Mouse (Mus musculus): Measurements from ENCODE around the gene Pou6f1.
A peak's percentile ranks its signal among the peaks of the same experiment; 100 is the strongest.
"Not testable (repeated sequence)": the region's sequence is repeated elsewhere in the genome, so short reads cannot be mapped to it uniquely, and the experiment has no call there.

The Pou6f1 gene

GRCm38 (mm10) chr15:100616221-100616620, 16.4 kb upstream of the Pou6f1 start:
- DNase-seq, result no peak

GRCm38 (mm10) chr15:100615825-100616220, 16.0 kb upstream of the Pou6f1 start:
- DNase-seq, result peak; percentile 83

GRCm38 (mm10) chr15:100614996-100615824, 15.4 kb upstream of the Pou6f1 start, which contains the start of gene Dazap2:
Gene Dazap2 (plus strand): TSS chr15:100615349.
- DNase-seq, result peak; percentile 97

- DNase-seq, result no peak
These were observed 14.6 kb upstream of the Pou6f1 start for GRCm38 (mm10) chr15:100614218-100614995.

GRCm38 (mm10) chr15:100613584-100613983, 13.8 kb upstream of the Pou6f1 start:
- DNase-seq, result peak; percentile 80

- no peak for DNase-seq
These were observed 12.6 kb upstream of the Pou6f1 start for GRCm38 (mm10) chr15:100612432-100612831.

- no peak for DNase-seq
These were observed 12.2 kb upstream of the Pou6f1 start for GRCm38 (mm10) chr15:100611951-100612350.

GRCm38 (mm10) chr15:100606677-100607076, 6.9 kb upstream of the Pou6f1 start:
- not testable (repeated sequence) for DNase-seq

- no peak for DNase-seq
These were observed 1.9 kb upstream of the Pou6f1 start for GRCm38 (mm10) chr15:100601669-100602068.

GRCm38 (mm10) chr15:100600696-100601272, 1.0 kb upstream of the Pou6f1 start:
- DNase-seq, result no peak

- peak; percentile 68 for DNase-seq
These were observed 387 bp upstream of the Pou6f1 start for GRCm38 (mm10) chr15:100600047-100600695.

- DNase-seq, result no peak
These were observed 905 bp downstream of the Pou6f1 start for GRCm38 (mm10) chr15:100598883-100599275.

- no peak for DNase-seq
These were observed 1.4 kb downstream of the Pou6f1 start for GRCm38 (mm10) chr15:100598287-100598882.

- no peak for DNase-seq
These were observed 7.0 kb downstream of the Pou6f1 start for GRCm38 (mm10) chr15:100592817-100593216.

- DNase-seq, result no peak
These were observed 9.3 kb downstream of the Pou6f1 start for GRCm38 (mm10) chr15:100590436-100590835.

GRCm38 (mm10) chr15:100588297-100588696, 11.5 kb downstream of the Pou6f1 start:
- DNase-seq, result no peak

GRCm38 (mm10) chr15:100587166-100587565, 12.6 kb downstream of the Pou6f1 start:
- no peak for DNase-seq

GRCm38 (mm10) chr15:100585931-100586330, 13.9 kb downstream of the Pou6f1 start:
- no peak for DNase-seq

GRCm38 (mm10) chr15:100580108-100580507, 19.7 kb downstream of the Pou6f1 start:
- no peak for DNase-seq

- DNase-seq, result no peak
These were observed 21.8 kb downstream of the Pou6f1 start for GRCm38 (mm10) chr15:100577972-100578371.

- no peak for DNase-seq
These were observed 23.0 kb downstream of the Pou6f1 start for GRCm38 (mm10) chr15:100576810-100577209.

GRCm38 (mm10) chr15:100576392-100576791, 23.4 kb downstream of the Pou6f1 start:
- no peak for DNase-seq

- no peak for DNase-seq
These were observed 24.4 kb downstream of the Pou6f1 start for GRCm38 (mm10) chr15:100575366-100575765.
